Mouse (Mus musculus) liver, embryonic 14.5 days (tissue): ENCODE measurements at regions not wholly inside any gene's neighbourhood (a gene's known extent, or its start where the extent isn't known, plus 50 kb on each side); places are given as distances from the start of the nearest gene placed in this dataset.

Source experiments
- CTCF ChIP-seq: IDR thresholded peaks from 2 replicates; pipeline ENCODE4 v1.5.1; 2016; ENCODE audit warnings: antibody characterized with exemption, low read depth, control low read depth
- EP300 ChIP-seq: IDR thresholded peaks from 2 replicates; pipeline ENCODE4 v1.6.1; 2016; ENCODE audit warnings: antibody characterized with exemption, low read depth

GRCm38 (mm10) chr5:77532261-77533015 is 124.6 kb upstream of the Igfbp7 start:
- no peak for TF ChIP-seq EP300
- no peak for TF ChIP-seq CTCF
